Mouse (Mus musculus) lung, adult 2 months (tissue): Measurements from ENCODE around the gene Rtn4rl1.

ENCODE experiments used
- CTCF ChIP-seq: fragments of 200-500 bp; IDR thresholded peaks from 2 replicates; pipeline ENCODE4 v1.5.1; 2011; ENCODE audit warnings: mild to moderate bottlenecking, low read length, control low read depth; ENCODE audit not compliant: insufficient read depth
- POLR2A ChIP-seq: fragments of 200-500 bp; IDR thresholded peaks from 2 replicates; pipeline ENCODE4 v1.6.1; 2011; ENCODE audit warnings: low read depth, mild to moderate bottlenecking, control low read depth, low read length, borderline replicate concordance; ENCODE audit errors: extremely low read depth

GRCm38 (mm10) chr11:75263964-75264312 lies 70.4 kb downstream of the Rtn4rl1 start:
- TF ChIP-seq POLR2A: no peak
- TF ChIP-seq CTCF: no peak
